Mouse (Mus musculus) lung, embryonic 14.5 days (tissue): Measurements from ENCODE around the gene Vtcn1. TPM values are rescaled to one million over a fixed set of nuclear protein-coding genes. Genes with fewer than 3 reads are reported as not detected.

Source experiments
- ATAC-seq: fragments of 200-750 bp; cut with Nextera tagmentation; 2 replicates; pipeline ENCODE4 v1.8.0; 2017; ENCODE audit warnings: mild to moderate bottlenecking, moderate TSS enrichment, moderate library complexity; ENCODE audit not compliant: insufficient read depth
- DNase-seq: peaks from one replicate; pipeline ENCODE4 v3.0.0-alpha.2; 2015
- H3K27ac ChIP-seq: fragments of 300-500 bp; sonication (generic); 2 replicates; pipeline ENCODE4 v1.5.1; 2014; ENCODE audit warnings: low read depth, mild to moderate bottlenecking, moderate library complexity
- H3K27me3 ChIP-seq: fragments of 300-500 bp; sonication (generic); 2 replicates; pipeline ENCODE4 v1.6.1; 2014; ENCODE audit warnings: low read length, control low read depth; ENCODE audit not compliant: insufficient read depth
- H3K36me3 ChIP-seq: fragments of 300-500 bp; sonication (generic); 2 replicates; pipeline ENCODE4 v1.6.1; 2014; ENCODE audit warnings: control low read depth; ENCODE audit not compliant: insufficient read depth
- H3K4me1 ChIP-seq: fragments of 300-500 bp; sonication (generic); 2 replicates; pipeline ENCODE4 v1.6.1; 2014; ENCODE audit warnings: antibody characterized with exemption, control low read depth; ENCODE audit not compliant: insufficient read depth
- H3K4me2 ChIP-seq: fragments of 300-500 bp; sonication (generic); 2 replicates; pipeline ENCODE4 v1.6.1; 2014; ENCODE audit warnings: mild to moderate bottlenecking
- H3K4me3 ChIP-seq: fragments of 300-500 bp; sonication (generic); 2 replicates; pipeline ENCODE4 v1.5.1; 2014; ENCODE audit warnings: low read depth, low read length
- H3K9ac ChIP-seq: fragments of 300-500 bp; sonication (generic); 2 replicates; pipeline ENCODE4 v1.6.1; 2014
- H3K9me3 ChIP-seq: fragments of 300-500 bp; sonication (generic); 2 replicates; pipeline ENCODE4 v1.6.1; 2016; ENCODE audit warnings: low read depth, low read length, control low read depth
- CTCF ChIP-seq: IDR thresholded peaks from 2 replicates; pipeline ENCODE4 v1.5.1; 2016; ENCODE audit warnings: antibody characterized with exemption, low read depth
- WGBS: fragments of 180-500 bp; shearing (Covaris S2); extraction: QIAGEN DNeasy Blood & Tissue Kit; methylation state at CpG from one replicate; pipeline ENCODE4 v1.1.7; 2014; 5-methylcytosine and 5-hydroxymethylcytosine counted together
- polyA plus RNA-seq: library from polyadenylated mRNA; unstranded; fragments of >200 nt; fragmentation: Nextera tagmentation; extraction: Ambion mirVana; gene quantifications from 2 replicates; pipeline ENCODE4 v1.2.1, GENCODE M21; 2014

Vtcn1 gene
- polyA plus RNA-seq, 1 experiment from 2014 or later = 0.09 TPM

GRCm38 (mm10) chr3:100936201-100936600, 110.9 kb downstream of the Vtcn1 start:
- H3K4me3 ChIP-seq = no peak overlapping the region
- H3K9me3 ChIP-seq = no peaks in the 10 kb centered on the region
- TF ChIP-seq CTCF = no peak
- 94% methylated on average over 6 of the region's 6 CpGs for WGBS
- no peak overlapping the region for H3K4me2 ChIP-seq
- no peak overlapping the region for H3K9ac ChIP-seq
- no peaks in the 10 kb centered on the region for H3K27me3 ChIP-seq
- DNase-seq (no peak), ATAC-seq (no peak)
- H3K36me3 ChIP-seq = peaks cover 72% of the 10 kb centered on the region
- H3K4me1 ChIP-seq = no peaks in the 10 kb centered on the region
- H3K27ac ChIP-seq = no peak overlapping the region

- Histone ChIP-seq H3K4me2 (no peak overlapping the region), H3K4me1 (no peaks in the 10 kb centered on the region), H3K9ac (no peak overlapping the region), H3K27ac (no peak overlapping the region), H3K36me3 (peaks cover 69% of the 10 kb centered on the region), H3K9me3 (no peaks in the 10 kb centered on the region), H3K27me3 (no peaks in the 10 kb centered on the region), H3K4me3 (no peak overlapping the region)
- TF ChIP-seq CTCF = no peak
- WGBS = 86% methylated on average over 4 of the region's 4 CpGs
- ATAC-seq = no peak
- DNase-seq = no peak
These were observed 113.0 kb downstream of the Vtcn1 start for GRCm38 (mm10) chr3:100938211-100938610.

- Histone ChIP-seq H3K27me3 (no peaks in the 10 kb centered on the region), H3K4me1 (no peaks in the 10 kb centered on the region), H3K4me3 (no peak overlapping the region), H3K4me2 (no peak overlapping the region), H3K36me3 (peaks cover 81% of the 10 kb centered on the region), H3K27ac (no peak overlapping the region), H3K9ac (no peak overlapping the region), H3K9me3 (no peaks in the 10 kb centered on the region)
- TF ChIP-seq CTCF = no peak
- no peak for ATAC-seq
- 85% methylated on average over 4 of the region's 4 CpGs for WGBS
- DNase-seq = no peak
These were observed 115.3 kb downstream of the Vtcn1 start for GRCm38 (mm10) chr3:100940496-100941037.

Other genes starting within 250 kb of the Vtcn1 start
- gene Man1a2, start 140.0 kb upstream of the Vtcn1 start, polyA plus RNA-seq = 83.2 and 90.1 TPM in 2 replicates
- 2.8 and 4.3 TPM in 2 replicates for gene Trim45, start 96.7 kb downstream of the Vtcn1 start, polyA plus RNA-seq
- 26.4 and 27.7 TPM in 2 replicates for gene Ttf2, start 144.2 kb downstream of the Vtcn1 start, polyA plus RNA-seq
- gene Cd101, start 204.1 kb downstream of the Vtcn1 start, polyA plus RNA-seq = 0.07 and 0.17 TPM in 2 replicates